Mouse (Mus musculus) common myeloid progenitor, adult 5-6 weeks (primary cell): ENCODE data around the gene Rpn1. TPM values are rescaled to one million over a fixed set of nuclear protein-coding genes. Genes with fewer than 3 reads are reported as not detected.

Experiments
- ATAC-seq: replicated peaks from 2 replicates; pipeline ENCODE4 v1.8.0; 2016; ENCODE audit warnings: low read depth, mild to moderate bottlenecking, moderate TSS enrichment, inconsistent platforms; ENCODE audit not compliant: poor library complexity, severe bottlenecking
- total RNA-seq: library from RNA; stranded (forward); fragments of 200-1000, 187-1606 nt; gene quantifications from 2 replicates; pipeline ENCODE4 v1.2.3, GENCODE M21; 2017

Gene Rpn1
- total RNA-seq, 1 experiment from 2014 or later = 216 TPM

DNA sequence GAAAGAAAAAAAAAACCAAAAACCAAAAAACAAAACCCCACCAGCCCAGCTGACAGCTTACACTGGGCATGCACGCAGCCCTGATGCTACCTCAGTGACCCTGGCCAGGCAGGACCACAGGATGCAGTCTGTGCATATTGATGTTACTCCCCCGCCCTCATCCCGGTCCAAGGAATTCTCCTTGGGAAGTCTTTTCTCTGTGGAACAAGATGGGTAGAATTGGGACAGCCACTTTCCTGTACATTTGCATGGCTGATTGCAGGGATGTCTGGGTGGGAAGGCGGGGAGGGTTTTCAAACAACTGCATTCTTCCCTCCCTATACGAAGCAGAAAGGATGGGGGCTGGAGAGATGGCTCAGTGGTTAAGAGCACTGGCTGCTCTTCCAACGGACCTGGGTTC lies 68.7 kb downstream of the Rpn1 start:
- no peak for ATAC-seq

Other genes with a start within 250 kb of the Rpn1 start
- 16.3 and 25.1 TPM in 2 replicates for gene Gm45140, start 248.7 kb upstream of the Rpn1 start, total RNA-seq
- gene Isy1, start 245.7 kb upstream of the Rpn1 start, total RNA-seq = 140 and 162 TPM in 2 replicates
- 1,356 and 1,403 TPM in 2 replicates for gene Cnbp, start 233.4 kb upstream of the Rpn1 start, total RNA-seq
- 54.9 and 59.2 TPM in 2 replicates for gene Copg1, start 196.7 kb upstream of the Rpn1 start, total RNA-seq
- 44.9 and 47.6 TPM in 2 replicates for gene Hmces, start 170.5 kb upstream of the Rpn1 start, total RNA-seq
- gene H1fx, start 102.8 kb upstream of the Rpn1 start, total RNA-seq = 3.2 TPM in 1 of 2 replicates, not detected in the other
- 87.3 and 94.2 TPM in 2 replicates for gene Rab7, start 39.2 kb upstream of the Rpn1 start, total RNA-seq
- 48.1 and 78.8 TPM in 2 replicates for gene Gata2, start 109.4 kb downstream of the Rpn1 start, total RNA-seq
- gene Dnajb8, start 137.8 kb downstream of the Rpn1 start, total RNA-seq = not detected in 2 replicates